Mouse (Mus musculus): Measurements from ENCODE around the gene Slc7a11.

GRCm38 (mm10) chr3:50443942-50444341, 528 bp upstream of the Slc7a11 start:
- TF ChIP-seq POLR2A (IDR thresholded peaks at IDR 0.05; ENCODE audit: borderline replicate concordance, extremely low read depth, insufficient read depth, insufficient read length, poor library complexity, severe bottlenecking) (no peak), CTCF (IDR thresholded peaks at IDR 0.05; ENCODE audit: borderline replicate concordance, extremely low read depth, insufficient read depth, insufficient read length) (no peak)

All from brain, embryonic 14.5 days (tissue).